Mouse (Mus musculus) embryo, embryonic 10 days (tissue): ENCODE data around the gene Gon7.

ENCODE experiments used
- DNase-seq: peaks from one replicate; pipeline ENCODE4 v3.0.0-alpha.2; 2015; ENCODE audit warnings: low spot score

Gene Gon7

DNA sequence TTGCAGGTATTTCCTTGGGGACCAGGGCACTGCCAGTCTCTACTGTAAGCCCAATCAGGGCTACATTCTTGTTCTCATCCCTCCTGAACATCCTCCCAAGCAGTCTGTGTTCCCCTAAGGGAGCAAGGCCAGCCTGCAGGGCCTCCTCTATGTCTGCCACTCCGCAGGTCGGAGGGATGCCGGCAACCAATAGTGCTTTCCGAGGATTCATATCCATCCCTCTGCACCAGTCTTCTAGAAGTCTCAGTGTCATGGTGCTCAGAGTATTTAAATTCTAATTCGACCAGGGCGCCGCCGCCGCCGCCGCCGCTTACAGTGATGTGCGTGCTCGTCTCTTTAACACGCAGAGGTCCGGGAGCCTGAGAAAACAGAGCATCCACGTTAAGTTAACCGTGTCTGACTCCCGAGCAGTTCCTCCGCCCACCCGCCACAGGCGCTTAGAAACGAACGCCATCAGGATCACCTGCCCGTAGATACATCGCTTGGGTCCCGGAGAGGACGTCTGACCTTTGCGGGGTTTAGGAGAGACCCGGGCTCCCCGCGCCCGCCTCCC is 14.5 kb downstream of the Gon7 start:
- peak; percentile 17 for DNase-seq

- DNase-seq: no peak
Observed at GRCm38 (mm10) chr12:102742056-102742455, 15.5 kb downstream of the Gon7 start.

- no peak for DNase-seq
Observed at GRCm38 (mm10) chr12:102740285-102740684, 17.3 kb downstream of the Gon7 start.

DNA sequence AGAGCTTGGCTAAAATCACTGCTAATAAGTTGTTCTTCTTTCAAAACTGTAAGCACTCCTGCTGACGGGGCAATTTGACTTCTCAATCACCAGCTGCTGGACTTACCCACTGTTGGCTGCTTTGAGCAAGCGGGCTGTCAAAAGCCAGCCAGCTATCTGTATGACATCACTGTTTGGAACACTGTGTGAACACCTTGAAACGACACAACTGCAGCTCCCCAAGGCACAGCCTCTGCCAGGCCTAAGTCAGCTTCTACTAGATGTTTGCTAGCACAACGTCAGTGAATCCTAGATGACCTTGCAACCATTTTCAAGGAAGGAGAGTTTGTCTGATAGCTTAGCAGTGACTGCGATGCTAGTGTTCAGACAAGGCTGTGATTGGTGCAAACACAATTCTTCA is 18.5 kb downstream of the Gon7 start:
- no peak for DNase-seq

GRCm38 (mm10) chr12:102733381-102733780 is 24.2 kb downstream of the Gon7 start:
- DNase-seq: peak; percentile 82

DNA sequence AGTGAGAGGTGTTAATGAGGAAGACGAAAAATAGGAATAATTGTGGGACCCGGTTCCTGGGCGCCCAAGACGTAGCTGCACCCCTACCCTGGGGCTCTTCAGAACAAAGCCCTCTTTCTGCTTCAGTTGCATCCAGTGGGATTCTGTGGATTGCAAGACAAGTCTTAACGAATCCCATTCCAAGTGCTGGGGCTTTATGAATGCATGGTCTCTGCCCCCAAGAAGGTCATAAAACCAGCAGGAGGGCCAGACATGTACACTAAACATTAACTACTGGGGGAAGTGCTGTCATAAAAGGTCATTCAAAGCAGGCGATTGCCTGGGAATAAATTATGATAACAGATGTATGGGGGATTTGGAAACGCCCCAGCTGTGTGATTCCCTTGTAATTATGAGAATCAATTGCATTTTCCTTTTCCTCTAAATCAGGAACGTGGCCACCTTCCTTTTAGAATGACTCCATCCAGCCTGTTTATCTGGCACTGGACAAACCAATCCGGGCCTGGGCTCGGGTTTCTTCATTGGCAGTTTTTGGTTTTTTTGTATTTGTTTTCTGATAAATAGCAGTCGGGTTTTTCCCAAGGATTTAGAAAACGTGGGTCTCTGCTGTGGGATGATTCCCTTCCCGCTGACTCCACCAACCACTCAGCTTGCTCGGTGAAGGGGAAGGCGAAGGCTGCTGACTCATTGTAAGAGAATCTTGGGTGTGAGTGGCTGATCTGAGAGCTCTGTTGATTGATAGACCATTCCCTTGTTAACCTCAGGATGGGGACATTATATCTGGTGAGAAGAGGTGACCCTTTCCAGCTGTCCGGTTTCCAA is 26.6 kb downstream of the Gon7 start:
- DNase-seq: peak; percentile 43

DNA sequence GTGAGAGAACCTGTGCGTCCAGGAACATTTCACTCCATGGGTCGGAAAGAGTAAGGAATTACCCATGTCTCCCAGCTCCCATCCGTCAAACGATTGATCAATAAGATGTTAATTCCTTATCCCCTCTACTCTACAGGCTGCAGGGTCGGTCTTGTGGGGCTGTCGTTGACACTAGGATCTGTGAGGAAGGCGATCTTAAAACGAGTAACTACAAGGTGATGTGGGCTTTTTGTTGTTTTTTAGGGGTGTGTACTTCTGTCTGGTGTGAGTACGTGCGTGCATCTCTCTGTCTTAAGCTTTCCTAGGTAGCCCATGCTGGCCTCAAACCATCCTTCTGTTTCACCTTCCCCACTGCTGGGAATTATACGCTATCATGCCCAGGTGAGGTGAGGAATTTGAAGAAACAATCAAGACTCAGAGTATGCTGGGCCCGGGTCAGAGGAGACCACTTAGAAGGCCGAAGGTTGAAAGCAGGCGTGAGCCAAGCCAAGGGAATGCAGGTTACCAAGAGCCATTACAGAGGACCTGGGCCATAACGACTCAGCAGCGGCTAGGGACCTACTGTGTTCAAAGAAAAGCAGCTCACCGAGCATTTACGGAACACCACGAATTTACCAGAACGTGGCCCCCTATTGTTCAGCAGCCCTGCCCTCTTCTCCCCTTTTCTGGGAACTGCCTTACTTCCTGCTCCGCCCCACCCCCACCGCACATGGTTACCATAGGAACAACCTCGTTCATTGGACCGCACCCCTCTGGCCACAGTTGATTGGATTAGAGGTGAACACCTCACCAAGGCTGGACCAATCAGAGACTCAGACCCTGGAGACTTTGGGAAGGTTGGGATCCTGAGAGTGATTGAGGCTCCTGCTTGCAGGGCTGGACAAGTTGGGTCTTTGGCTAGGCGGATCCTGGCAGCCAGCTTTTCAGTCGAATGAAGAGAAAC is 27.5 kb downstream of the Gon7 start:
- peak; percentile 94 for DNase-seq

GRCm38 (mm10) chr12:102725761-102726175 is 31.8 kb downstream of the Gon7 start:
- no peak for DNase-seq

DNA sequence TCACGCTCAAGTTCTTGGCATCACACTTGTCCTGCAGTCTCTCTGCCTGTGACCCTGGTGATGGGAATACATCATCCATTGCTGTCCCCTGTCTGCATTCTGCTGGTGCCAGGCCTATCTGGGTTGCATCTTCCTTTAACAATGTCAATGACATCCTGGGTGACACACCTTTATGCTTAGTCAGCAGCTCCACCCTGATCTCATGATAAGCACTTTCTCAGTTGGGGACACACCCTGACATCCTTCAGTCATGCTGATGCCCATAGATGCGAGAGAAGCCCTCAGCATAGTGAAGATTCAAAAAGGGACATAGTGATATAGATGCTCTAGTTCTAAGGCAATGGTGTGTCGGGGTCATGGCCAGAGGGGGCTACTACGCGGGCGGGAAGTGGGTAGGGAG is 32.5 kb downstream of the Gon7 start:
- no peak for DNase-seq

- DNase-seq: no peak
Observed at GRCm38 (mm10) chr12:102723861-102724260, 33.7 kb downstream of the Gon7 start.

GRCm38 (mm10) chr12:102722966-102723365 is 34.6 kb downstream of the Gon7 start:
- no peak for DNase-seq

- no peak for DNase-seq
Observed at GRCm38 (mm10) chr12:102722451-102722850, 35.2 kb downstream of the Gon7 start.

- DNase-seq: peak; percentile 85
Observed at GRCm38 (mm10) chr12:102719552-102720315, 37.9 kb downstream of the Gon7 start.

DNA sequence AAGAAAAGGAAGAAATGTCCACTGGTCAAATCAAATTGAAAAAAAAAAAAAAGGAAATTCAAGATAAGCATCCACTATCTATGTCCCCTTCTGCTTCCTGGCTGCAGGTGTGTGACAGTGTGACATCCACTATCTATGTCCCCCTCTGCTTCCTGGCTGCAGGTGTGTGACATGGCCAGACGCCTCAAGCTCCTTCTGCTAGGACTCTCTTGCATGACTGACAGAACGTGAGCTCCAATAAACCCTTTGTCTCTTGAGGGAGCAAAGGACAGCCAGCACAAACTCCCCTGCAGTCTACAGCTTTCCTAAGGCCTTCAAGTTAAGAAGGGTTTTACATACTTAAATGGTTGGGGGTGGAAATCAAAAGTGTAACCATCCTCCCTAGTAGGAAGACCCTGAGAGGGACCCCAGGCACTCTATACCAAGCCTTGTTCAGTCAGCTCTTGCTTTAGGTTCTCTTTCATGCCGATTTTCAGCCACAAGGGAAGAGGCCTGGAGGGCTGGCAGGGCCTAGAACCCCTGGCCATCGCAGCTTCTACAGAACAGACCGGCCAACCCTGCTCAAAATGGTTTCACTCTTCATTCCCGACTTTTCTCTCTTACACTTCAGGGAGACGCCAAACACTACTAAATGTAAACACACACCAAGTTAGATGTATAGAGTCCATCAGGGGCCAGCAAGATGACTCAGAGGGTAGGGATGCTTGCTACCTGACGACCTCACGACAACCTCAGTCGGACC is 42.8 kb downstream of the Gon7 start:
- no peak for DNase-seq

DNA sequence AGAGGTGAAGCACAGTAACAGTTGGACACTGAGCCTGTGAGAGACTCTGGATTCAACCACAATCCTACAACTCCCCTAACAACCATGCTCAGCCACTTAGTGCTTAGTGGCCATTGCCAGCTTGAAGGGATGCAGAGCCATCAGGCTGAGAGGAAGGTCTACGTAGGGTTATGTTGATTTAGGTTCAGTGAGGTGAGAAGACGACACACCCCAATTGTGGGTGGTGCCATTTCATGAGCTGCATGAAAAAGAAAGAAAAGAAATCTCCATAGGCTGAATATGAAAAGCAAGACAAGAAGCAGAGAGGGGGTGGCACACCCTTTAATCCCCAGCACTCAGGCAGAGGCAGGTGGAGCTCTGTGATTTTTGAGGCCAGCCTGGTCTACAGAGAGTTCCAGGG is 43.5 kb downstream of the Gon7 start:
- no peak for DNase-seq

DNA sequence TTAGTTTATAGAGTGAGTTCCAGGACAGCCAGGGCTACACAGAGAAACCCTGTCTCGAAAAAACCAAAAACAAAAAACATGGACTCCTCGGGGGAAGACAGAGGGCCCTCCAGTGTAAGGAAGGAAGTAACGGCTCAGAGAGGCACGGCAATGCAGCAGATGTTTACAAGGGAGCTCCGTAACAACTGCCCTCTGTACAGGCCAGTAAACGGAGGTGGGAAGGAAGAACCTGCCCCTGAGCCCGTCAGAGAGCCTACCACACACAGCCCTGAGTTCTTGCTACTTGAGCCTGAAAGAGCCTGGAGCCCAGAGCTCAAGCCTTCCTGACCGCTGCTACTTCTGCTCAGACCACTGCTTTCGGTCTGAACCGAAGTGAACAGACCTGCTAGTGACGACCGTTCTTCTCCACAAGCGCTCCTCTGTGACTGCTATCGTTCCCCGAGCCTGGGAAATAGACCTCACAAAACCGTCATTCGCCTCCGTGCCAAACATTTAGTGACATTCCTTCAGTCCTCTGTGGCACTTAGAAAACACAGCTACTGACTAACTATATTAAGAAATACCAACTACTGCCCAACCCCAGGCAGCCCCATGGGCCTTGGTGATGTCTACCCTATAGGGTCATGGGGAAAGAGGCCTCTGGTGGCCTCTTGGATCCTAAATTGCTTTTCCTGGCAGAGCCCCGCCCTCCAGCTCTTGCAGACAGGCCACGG is 44.3 kb downstream of the Gon7 start:
- no peak for DNase-seq

DNA sequence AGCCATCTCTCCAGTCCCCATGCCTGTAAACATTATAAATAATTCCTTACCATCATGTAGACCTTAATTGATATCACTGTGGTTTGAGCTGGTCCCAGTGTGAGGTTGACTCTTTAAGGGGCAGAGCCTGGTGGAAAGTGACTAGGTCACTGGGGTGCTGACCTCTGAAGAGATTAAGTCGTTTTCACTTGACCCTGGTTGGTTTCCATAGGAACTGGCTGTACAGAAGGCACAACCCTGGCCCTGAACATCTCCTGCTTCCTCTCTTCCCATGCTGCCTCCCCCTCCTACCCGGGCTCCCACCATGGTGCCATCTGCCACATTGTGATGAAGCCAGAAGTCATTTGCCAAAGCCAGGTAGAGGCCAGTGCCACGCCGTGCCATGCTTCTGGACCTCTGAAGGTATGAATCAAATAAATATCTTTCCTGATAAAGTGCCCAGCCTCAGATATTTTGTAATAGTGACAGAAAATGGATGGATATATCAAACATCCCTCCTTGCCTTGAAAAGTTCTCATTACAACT is 46.7 kb downstream of the Gon7 start:
- DNase-seq: no peak

- DNase-seq: no peak
Observed at GRCm38 (mm10) chr12:102709896-102710295, 47.7 kb downstream of the Gon7 start.

- no peak for DNase-seq
Observed at GRCm38 (mm10) chr12:102708220-102708619, 49.4 kb downstream of the Gon7 start.

DNA sequence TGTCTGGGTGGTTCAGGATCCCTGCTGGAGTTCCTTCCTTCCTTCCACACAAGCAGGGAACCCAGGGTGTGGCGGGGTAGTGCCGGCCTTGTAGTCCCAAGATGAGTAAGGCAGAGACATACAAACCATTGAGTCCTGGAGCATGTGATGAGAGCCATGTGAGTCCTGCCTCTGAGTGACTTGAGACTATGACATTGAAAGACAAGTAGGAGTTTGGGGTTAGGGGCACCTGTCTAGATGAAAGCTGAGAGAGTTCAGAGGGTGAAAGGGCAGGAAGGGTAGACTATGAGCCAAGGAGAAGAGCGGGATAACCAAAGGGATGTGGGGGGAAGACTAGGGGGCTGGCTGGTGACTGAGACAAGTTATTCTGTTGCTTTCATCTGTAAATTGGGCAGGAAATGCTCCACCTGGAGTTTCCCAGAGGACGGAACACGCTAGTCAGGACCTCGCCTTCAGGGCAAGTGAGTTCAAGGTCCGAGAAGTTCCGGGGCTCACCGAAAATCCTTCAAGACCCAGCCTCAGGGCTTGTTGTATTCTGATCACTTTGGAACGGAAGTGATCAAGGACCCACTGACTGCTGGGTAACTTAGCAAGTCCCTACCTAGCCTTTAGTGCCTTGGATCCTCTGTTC is 50.7 kb downstream of the Gon7 start:
- no peak for DNase-seq
